Mouse (Mus musculus) skeletal muscle tissue, adult 2 months (tissue): Measurements from ENCODE around the gene Sugp2.

ENCODE experiments used
- DNase-seq: peaks from one replicate; pipeline ENCODE4 v3.0.0-alpha.2; 2012; ENCODE audit warnings: low read depth, low spot score

The Sugp2 gene

DNA sequence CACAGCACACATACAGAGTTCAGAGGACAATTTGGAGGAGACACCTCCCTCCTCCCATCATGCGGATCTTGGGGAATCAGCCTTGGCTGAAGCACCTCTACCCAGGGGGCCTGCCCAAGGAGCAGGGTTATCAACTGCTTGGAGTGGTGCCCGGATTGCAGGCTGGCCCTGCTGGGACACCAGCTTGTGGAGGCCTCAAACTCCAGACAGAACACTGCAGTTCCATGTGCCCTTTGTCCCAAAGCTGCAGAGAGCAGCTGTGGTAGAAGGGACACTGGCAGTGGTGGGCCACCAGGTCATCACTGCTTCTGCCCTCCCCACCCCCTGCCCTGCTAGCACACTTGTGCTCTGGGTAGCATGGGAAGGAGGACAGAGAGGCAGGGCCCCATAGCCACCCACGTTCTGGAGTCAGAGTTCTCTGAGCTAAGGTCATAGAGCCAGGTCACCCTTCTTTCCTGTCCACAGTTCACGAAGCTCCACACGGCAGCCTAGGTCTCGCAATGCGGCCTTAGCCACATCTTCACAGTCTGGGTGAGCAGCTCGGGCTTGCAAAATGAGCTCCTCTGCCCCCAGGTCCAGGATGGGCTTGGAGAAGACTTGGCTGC, 13.7 kb upstream of the Sugp2 start:
- no peak for DNase-seq

DNA sequence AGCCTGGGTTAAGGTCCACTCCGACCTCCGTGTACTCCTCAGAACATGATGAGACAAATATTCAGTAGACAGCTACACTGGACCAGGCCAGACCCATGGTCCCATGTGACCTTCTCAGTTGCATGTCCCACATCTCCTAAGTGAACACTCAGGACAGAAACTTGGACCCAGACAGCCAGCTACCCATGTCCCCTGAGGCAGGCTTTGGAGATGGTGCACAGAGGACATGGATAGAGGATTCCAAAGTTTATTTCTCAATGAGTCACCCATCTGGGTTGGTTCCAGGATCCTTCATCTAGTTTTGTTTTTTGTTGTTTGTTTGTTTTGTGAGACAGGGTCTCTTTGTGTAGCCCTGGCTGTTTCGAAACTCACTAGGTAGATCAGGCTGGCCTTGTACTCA, 13.1 kb upstream of the Sugp2 start:
- no peak for DNase-seq

DNA sequence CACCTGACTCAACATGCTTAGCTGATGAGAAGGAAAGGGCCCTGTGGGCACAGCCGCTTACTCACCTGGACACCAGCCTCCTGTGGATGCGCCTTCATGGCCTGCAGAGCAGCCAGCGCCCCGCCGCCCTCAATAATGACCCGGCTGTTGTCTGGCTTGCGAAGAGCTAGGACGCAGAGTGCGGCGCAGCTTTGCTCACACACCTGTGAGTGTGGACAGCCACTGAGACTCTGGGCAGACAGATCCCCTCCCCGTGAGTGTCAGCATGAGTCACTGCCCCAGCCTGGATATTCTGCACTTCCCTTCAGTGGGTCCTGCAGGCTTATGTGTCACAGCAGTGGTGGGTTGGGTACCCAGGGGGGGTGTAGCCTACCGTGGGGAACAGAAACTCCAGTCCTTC, 12.0 kb upstream of the Sugp2 start:
- DNase-seq: no peak

DNA sequence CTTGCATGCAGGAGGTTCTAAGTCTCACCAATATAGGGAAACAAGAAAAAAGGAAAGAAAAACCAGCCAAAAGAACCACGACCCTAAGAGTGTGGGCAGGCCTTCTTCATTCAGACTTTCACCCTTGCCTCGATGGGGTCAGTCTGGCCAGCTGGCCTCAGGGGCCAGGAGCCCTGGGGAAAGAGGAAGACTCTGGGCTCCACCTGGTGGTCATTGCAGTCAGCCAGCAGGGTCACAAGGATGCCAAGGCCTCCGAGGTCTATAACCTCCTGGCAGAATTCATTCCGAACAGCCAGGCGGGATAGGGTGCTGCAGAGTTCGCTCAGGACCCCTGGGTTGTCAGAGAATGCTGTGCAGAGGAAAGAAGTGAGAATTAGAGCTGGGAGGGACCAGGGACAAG, 10.7 kb upstream of the Sugp2 start:
- DNase-seq: no peak

DNA sequence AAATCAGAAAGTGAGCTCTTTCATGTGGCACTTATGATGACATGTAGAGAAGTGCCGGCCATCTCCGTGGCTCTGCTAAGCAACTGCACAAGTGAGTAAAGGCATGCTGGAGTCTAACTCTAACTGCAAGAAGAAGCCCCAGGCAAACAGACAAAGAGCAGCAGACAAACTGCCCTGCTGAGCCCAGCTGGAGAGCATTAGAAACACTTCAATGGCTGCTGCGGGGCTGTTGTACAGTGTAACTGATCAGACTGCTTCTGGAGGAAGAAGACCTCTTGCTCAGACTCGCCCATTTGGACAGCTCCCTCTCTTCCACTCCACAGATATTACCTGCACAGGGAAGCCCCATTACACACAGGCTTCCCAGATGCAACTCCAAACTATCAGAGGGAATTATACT, 6.0 kb upstream of the Sugp2 start:
- DNase-seq: no peak

DNA sequence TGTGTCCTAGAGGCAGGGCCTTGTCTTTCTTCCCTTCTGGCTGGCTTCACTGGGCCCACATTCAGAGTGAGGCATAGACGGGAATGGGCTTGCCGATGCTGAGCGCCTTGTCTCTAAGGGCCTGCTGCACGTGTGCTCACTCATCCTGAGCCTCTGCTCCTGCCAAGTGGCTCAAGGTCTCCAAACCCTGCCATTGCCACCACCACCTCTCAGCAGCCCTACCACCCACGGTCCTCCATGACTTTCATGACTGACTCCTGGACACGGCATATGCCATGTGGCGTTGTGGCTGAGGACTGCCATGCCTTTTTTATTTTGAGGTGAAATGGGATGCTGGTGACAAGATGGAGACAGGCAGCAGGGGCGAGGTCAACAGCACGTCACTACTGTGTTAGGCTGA, 3.2 kb upstream of the Sugp2 start:
- DNase-seq: no peak

DNA sequence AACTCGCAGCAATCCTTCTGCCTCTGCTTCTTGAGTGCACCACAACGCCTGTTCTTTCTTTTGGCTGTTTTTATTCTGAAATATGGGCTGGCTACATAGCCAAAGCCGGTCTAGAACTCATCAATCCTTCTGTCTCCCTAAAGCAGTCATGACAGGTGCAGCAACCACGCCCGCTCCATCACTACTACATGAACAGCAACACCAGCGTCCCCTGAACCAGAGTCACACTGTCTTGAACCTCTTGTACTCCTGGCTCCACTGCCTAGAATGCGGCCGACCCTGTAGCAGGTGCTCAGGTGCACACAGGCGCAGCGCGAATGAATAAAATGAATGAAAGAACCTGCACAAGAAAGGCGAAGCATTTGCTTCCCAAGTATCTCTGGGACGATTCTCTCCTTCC, 420 bp upstream of the Sugp2 start:
- no peak for DNase-seq

DNA sequence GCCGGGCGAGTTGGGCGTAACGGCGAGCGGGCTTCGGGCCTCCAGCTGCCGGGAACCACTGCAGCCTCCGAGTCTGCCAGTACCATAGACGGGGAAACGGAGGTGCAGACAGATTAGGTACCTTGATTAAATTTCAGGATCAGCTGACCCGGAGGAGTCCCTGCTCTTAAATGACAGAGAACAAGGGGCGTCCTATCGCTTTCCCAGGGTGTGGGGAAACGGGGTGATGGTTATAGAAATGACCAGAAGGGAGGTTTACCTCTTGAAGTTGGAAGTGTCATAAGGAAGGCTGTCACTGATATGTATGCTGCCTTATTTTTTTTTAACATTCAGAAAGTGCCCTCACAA, 729 bp downstream of the Sugp2 start:
- DNase-seq: no peak

DNA sequence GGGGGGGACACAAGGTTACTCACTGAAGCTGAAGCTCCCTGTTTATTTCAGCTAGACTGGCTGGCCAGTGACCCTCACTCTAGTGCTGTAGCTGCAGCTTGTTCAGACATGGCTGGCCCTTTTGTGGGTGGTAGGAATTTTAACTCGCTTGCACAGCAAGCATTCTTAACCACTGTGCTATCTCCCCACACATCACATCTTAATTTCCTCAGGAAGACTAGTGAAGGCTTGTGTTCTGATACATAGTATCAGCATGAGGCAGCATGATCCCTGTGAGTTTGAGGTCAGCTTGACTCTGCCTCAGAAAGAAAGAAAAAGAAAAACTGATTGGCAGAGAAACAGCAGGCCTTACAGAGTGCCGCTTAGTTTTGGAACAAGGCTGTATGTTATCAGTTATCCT, 3.8 kb downstream of the Sugp2 start:
- DNase-seq: no peak

DNA sequence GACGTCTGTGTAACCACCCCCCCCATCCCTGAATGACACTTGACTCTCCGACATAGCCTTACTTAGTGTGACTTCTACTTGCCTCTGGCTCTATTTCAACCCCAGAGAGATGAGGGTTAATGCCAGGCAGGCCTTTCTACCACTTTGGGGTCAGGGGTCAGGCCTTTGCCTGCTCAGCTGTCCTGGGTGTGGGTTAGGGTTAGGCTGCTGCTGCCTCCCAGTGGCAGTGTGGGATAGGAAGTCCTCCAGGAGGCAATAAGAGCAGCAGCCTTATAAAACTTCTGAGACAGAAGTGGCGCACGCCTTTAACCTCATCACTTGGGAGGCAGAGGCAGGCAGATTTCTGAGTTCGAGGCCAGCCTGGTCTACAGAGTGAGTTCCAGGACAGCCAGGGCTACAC, 6.6 kb downstream of the Sugp2 start:
- DNase-seq: no peak

DNA sequence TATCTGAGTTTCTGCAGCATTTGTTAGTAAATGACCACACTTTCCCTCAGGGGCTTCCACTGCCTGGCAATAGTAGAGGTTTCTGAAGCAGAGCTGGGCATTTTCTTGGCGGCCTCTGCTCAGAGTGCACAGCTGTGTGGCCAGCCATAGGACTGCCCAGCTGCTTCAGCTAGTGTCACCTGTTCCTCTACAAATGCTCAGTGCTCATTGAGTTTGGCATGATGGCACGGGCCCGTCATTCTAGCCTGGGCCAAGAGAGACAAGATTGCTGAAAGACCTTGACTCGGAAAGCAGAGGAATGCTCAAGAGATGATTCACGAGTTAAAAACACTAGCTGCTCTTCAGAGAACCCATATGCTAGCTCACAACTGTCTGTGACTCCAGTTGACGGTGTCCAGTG, 12.6 kb downstream of the Sugp2 start:
- no peak for DNase-seq

DNA sequence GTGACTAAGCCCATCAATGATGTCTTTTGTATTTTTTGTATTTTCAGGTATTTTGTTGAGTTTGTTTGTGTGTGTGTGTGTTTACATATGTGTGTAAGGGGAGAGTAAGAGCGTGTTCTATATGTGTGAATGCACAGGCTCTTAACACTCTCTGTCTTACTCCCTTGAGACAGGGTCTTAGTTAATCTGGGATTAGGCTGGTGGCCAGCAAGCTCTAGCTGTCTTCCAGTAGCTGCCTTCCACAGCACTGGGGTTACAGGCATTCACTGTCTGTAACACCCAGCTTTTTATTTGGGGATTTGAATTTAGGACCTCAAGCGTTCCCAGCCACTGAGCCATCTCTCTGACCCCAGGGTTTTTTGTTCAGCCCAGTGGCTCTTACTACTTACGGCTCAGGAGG, 13.8 kb downstream of the Sugp2 start:
- DNase-seq: no peak

DNA sequence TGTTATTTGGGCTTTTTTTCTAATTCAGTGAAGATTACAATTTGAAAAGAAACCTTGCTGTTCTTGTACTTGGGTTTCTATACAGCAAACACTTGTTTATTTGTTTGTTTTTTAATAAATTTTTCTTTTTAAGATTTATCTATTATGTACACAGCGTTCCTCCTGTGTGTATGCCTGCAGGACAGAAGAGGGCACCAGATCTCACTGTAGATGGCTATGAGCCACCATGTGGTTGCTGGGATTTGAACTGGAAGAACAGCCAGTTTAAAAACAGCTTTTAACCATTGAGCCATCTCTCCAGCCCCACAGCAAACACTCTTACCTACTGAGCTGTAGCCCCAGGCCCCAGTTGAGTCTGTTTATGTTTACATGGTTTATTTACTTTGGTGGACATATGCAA, 20.6 kb downstream of the Sugp2 start:
- DNase-seq: no peak

DNA sequence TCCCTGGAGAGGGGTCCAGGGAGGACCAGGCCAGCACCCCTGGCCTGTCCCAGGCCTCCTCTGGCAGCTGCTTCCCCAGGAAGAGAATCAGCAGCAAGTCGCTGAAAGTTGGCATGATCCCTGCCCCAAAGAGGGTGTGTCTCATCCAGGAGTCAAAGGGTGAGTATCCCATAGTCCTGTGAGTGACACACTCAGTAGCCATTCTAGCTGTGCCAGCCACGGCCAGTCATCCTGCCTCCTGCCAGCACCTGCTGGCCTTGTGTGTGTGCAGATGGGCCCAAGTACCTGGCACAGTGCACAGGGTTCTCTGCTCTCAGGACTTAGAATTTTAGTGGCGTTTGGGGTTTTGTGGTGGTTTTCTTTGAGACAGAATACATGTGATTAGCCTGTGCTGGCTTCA, 23.4 kb downstream of the Sugp2 start:
- no peak for DNase-seq

DNA sequence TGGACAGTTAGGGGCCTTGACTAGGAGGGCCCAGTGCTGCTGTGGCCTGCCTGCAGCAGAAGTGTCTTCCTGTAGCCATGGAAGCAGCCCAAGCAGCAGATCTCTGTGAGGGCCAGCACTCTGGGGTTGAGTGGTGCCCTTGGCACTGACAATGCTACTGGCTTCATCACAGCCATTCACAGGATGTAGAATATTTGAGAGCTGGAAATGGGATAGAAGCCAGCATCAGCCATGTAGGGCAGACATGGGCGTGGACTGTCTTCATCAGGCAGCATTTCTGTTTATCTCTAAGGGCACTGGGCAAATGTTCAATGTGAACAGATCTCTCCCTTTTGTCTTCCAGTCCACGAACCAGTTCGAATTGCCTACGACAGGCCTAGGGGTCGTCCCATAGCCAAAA, 24.6 kb downstream of the Sugp2 start:
- no peak for DNase-seq

DNA sequence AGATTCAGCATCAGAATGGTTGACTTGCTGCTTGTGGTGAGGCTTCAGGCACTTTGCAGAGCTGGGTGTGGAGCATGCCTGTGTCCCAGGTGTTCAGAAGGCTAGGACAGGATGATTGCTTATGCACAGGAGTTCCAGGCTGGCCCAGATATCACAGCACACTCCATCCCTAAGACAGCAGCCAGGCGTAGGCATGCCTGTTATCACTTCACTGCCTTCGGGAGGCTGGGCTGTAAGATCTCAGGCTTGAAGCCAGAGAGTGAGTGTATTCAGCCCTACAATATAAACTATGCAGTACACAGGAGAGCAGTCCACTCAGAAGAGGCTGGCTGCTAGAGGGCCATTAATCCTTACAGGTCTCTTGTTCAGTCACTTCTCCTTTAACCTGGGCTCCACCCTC, 25.0 kb downstream of the Sugp2 start:
- no peak for DNase-seq

DNA sequence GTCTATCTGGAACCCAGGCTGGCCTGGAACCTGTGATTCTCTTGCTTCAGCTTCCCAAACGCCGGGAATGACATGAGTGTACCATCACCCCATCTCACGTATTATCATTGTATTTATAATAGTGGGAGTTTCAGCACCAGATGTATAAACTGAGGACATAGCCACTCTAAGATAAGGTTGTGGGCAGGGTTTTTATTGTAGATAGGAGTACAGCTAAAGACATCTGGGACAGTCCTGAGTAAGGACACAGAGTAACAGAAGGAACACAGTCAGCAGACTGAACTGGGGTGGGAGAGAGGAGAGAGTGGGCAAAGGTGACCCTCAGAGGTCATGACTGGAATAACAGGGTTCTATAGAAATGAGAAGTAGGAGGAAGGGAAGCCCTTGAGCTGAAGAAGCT, 33.6 kb downstream of the Sugp2 start:
- DNase-seq: no peak

DNA sequence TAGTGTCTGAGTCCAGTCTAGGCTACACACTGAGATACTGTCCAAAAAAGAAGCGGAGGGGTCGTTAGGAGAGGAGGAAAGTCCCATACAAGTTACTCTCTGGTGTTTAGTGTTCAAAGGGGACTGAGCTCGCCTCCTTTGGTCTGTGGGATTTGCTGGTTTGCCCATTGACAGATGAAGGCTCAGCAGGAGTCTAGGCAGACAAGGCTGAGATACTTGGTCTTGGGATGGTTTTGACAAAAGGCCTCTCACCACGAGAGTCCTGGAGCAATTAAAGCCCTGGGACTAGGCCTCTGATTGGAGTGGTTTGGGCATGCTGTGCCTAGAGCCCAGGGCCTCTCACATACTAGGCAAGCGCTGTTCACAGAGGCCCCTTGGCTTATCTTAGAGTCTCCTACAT, 34.3 kb downstream of the Sugp2 start:
- no peak for DNase-seq

DNA sequence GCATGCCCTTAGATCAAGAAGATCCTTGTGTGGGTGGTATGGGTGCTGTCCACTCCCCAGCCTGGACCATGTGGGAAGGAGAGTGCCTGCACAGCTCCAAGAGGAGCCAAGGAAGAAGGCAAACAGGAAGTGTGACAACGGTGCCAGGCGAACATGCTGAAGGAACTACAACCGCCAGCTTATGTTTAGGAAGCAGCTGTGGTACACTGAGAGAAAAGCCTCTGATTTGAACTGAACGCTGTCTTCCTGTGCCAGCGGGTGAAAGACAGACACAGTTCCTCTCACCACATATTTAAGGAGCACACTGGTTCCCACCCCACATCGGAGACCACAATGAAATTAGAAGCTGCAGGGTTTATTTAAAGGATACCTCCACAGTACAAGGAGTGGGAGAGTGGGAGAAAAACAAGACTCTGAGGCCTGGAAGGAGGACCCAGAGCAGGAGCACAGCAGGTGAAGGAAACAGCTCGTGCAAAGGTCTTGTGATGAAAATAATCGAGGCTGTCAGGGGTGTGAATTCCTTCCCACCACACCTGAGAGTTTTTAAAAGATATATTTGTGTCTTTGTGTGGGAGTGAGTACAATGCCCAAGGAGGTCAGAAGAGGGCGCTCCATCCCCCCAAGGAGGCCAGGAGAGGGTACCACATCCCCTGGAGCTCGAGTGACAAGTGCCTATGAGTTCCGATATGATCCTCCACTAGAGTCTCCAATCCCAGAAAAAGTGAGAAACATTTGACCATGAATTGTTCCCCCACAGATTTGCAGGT, 35.0 kb downstream of the Sugp2 start:
- no peak for DNase-seq

DNA sequence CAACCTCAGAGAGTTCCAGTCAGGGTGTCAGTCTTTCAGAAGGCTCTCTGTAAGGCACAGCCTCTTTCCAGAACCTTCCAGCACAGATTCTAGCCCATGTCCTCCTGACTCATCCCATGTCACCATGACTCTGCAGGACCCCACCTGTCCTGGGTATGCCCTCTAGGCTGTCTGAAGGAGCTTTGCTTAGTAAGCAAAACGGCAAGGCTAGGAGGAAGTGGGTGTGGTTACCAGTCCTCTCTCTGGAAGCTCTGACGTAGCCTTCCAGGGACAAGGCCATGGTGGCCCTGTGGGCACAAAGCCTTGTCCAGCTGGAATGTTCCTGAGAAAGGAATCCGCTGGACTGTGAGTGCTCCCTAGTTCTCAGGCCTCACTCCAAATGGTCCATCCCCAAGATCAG, 38.9 kb downstream of the Sugp2 start:
- no peak for DNase-seq

DNA sequence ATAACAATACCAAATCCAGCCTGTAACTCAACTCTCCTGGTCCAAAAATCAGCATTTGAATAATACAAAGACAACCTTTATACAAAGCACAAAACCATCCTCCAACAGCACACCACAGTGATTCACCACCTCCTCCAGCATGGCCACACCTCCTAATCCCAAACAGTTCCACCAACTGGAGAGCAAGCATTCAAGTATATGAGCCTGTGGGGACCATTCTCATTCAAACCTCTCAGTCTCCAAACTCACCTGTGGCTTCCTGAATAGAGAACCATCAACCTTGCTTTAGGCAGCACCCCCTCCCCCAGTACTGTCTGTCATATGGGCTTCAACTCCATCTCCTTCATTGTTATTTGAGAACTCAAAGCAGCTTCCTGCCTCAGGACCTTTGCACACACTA, 40.3 kb downstream of the Sugp2 start:
- DNase-seq: no peak

DNA sequence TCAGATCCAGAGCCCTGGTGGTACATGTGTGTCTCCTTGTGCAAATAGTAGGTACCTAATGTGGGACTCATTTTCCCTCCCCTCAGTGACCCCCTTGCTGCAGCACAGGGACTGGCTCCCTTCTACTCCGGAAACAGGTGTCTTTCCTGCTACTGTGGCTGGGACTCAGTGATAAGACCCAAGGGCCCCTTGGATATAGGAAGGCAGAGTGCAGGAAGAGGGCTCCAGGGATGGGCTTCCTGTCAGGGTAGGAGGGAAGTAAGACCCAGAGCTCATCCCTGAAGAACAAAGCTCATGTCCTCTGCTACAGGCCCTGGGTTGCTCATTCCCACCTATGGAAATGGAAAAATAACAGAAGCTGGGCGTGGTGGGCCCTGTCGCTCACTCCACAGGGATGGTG, 42.5 kb downstream of the Sugp2 start:
- no peak for DNase-seq

DNA sequence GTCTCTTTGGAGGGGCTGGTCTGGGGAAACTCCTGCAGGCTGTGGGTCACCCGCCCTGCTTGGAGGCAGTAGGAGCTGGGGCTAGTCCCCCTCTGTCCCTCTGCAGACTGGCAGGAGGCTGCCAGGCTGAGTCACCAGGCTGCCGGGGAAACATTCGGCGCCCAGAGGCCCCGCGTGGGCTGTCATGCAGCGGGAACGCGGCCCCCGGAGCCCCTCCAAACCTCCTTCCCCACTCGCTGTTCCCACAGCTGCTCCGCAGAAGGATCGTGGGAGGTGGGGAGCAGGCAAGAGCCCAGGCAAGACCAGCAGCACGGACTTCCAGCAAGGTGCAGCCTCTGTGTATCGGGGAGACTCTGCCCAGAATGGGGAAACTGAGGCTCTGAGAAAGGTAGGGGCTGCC, 44.1 kb downstream of the Sugp2 start:
- DNase-seq: no peak

DNA sequence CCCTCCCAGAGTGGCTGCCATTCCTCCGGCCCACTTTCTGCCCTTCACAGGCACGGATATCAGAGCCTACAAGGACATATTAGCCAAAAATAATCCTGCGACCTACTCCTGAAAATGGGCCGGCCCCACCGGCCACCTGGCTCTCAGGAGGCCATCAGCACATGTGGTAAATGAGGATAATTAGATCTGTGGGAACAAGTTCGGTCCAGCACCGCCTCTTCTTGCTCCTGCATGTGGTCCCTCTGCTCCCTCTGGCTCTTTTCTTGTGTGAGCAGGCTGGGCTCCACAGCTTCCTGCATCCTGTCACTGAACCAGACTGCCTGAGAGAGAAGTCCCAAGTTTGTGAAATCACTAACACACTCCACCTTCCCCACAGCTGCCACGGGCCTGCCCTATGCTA, 45.2 kb downstream of the Sugp2 start:
- DNase-seq: no peak
